Mouse (Mus musculus) cerebellum, adult 11-12 months (tissue): Measurements from ENCODE around the gene Ssr3.

Experiments used
- DNase-seq: peaks from one replicate; pipeline ENCODE4 v3.0.0; 2022

The Ssr3 gene

DNA sequence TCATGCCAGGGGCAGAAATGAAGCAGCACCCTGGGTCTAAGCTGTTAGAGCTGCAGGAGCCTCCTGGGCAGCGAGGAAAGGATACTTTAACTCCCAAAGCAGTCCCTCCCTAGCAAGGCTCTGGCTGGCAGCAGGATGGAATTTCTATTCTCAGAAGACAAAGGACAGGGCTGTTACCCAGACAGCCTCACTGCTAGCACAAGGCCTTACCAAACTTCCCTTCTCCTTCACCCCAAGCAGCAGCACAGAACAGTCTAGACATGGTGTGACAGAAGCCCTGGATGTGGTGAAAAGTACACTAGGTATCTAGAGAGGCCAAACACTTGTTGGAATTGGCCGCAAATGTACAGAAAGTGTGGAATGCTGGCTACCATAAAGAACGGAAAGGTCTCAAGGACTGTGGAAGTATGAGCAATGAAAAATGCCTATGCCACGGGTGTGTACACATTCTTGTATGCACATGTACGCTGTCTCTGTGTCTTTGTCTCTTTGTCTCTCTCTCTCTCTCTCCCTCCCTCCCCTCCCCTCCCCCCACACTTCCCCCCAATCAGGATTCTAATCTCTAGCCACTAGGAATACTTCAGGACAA is 18.7 kb downstream of the Ssr3 start:
- no peak for DNase-seq

DNA sequence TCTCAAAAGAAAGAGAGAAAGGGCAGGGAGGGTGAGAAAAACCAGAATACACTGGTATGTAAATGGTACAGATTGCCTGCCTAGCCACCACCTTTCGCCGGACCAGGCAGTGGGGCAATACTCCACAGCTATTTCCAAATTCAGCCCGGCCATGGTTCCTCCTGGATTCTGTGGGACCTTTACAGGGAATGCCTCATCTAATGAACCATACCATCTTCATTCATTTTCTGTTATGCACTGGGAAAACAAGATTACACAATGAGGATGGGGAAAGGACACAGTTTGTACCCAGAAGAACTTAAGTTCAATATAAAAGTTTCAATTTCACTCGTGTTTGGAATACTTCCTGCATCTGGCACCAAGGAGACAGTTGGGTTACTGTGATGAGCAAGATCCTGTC is 19.9 kb downstream of the Ssr3 start:
- no peak for DNase-seq

DNA sequence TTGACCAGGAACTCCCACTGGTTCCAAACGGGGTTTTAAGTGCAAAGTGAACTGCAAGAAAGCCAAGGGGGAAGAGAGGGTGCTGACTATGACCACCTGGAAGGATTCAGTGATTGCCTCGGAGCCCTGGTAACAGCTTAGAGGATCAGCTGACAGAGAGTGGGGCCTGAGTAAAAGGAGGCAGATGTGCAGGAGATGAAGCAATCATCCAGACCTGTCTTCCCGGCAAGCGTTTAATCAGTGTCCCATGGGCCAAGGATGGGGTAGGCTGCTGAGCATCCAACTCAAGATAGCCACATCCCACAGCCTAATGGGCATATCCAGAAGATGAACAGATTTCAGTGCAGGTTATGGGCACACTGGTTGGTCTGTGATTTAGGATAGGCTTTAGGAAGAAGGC is 24.5 kb downstream of the Ssr3 start:
- no peak for DNase-seq

DNA sequence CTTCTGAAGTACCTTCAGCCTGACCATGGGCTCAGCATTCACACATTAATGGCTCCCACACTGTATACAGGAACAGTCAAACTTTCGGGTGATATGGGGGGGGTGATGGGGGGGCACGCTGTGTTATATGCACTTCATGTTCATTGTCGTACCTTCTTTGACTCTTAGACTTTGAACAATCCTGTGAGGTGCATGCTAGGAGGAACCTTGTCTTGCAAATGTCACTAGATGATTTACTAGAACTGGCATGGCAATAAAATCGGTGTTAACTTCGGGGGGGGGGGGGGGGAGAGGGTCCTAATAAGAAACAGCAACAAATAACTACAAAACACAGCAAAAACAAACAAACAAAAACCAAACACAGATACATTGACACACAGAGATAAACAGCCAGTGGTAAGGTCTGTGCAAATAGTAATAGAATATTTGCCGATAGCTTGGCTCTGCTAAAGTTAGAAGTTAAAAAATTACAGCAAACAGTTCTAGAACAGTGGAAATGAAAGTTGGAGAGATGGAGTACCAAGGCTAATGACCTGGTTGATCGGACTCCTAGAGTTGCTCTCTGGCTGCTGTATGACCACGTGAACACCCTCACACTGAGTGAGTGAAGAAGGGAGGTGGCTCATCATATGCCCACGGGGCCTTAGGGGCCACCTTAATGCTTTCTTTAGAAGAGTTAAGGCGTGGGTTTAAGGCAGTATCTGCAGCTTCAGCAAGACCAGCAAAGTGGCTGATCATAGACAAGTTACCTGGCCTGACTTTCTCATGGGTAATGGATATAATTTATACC is 26.3 kb downstream of the Ssr3 start:
- no peak for DNase-seq

DNA sequence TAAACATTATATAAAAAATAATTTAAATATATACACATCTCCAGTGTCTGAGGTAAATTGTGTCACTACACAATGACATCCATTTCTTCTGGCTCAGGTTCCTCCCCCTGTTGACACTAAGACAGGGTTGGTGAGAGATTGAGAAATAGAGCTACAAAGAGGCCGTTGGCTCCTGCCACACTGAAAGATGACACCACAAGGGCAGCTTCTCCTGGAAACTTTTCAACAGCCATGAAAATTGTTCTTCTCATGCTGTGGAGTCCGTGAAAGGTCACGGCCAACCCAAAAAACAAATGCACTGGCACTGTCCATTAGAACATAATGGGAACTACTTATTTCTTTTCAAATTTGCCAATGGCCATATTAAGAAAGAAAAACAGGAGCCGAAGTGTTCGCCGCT is 27.2 kb downstream of the Ssr3 start:
- DNase-seq = no peak

DNA sequence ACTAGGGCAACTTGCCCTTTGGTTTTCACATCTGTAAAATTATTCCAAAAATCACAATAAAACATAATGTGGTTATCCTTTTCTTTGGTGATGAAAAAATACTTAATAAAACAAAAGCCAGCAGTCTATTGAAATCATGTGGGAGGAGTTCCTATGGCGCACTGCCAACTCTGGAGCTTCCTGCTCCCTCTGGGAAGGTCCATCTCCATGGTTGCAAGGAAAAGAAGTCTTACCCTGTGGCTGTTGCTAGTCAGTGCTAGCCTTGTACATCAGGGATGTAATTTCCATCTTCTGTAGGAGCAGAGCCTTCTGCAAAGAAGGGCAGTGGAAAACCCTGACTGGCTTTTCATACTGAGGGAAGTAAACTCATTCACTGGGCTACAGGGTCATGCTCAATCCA is 29.0 kb downstream of the Ssr3 start:
- no peak for DNase-seq

DNA sequence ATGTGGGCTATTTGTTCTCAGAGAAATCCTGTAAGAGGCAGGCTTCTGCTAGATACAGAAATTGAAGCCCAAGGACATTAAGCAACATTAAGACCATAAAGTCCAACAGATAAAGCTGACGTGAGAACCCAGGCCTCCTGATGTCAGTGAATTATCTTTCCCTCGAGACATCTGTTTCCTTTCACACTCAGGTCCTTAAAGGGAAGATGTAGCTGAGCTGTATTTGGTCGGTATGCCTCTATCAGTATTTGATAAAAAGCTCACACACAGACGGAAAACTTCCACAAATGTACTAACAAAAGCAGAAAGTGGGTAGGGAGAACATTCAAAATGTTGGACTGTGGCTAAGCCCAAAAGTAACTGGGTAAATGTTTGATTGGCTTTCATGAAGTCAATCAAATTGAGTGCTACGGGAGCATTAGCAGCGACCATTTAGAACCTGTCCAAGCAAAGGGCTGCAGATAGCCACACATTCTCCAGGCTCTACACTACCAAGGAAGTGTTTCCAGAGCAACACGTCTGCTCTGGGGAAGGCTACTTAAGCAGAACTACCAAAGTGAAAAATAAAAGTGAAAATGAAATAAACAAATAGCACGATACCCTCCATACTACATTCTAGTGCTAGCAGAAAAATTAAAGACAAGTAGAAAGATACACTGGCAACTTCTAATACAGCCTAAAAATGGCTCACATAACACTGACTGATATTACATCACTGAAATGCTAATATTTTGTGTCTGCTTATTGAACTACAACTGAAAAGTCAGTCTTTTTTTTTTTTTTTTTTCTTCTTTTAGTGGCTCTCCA is 32.1 kb downstream of the Ssr3 start:
- DNase-seq = no peak

DNA sequence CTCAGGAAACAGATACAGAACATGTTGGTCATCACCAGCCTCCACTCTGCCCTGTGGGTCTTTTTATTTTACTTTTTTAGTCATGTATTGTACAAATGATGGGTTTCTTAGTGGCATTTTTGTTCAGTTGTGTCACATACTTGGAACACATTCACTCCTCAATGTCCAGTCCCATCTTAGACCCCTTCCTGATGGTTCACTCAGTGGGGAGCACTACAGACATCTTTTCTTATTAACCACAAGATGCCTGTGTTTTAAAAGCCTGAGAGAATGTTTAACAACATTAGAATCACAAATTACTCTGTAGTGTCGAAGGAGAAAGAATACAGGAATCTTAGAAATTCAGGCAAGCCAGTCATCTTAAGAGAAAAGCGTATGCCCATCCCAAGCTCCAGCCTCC is 33.6 kb downstream of the Ssr3 start:
- no peak for DNase-seq

DNA sequence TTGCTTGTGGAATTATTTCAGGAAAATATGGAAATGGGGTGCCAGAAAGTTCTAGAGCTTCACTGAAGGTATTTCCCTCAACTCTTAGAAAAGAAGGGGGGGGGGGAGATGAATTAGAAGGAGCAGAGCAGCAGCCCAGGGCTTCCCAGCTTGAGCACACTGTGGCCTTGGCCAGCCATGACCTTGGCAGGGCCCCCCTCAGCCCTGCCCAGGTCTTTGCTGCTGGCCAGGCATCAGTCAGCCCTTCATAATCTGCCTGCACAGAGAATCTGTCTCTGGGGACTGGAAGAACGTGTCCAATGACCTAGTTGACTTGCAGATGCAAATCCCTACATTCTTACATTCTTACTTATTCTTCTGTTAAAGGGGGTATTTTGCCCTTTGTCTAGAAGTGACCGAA is 34.1 kb downstream of the Ssr3 start:
- no peak for DNase-seq

DNA sequence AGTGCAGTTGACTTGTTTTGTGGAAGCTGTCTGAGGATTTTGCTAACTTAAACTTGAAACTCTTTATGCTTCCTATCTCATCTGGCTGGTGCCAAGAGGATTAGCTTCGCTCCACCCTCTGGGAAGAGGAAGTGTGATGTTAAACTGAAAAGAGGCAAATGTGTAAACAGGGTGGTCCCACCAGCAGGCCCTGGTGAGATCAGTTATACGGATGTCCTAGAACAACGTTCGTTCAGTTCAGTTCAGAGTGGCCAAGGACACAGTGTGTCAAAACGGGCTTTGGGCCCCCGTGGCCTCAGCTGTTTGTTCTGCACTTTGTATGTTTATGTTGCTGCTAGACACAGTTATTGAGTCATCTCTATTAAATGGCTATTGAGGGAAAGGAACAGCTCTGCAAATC is 36.9 kb downstream of the Ssr3 start:
- no peak for DNase-seq

DNA sequence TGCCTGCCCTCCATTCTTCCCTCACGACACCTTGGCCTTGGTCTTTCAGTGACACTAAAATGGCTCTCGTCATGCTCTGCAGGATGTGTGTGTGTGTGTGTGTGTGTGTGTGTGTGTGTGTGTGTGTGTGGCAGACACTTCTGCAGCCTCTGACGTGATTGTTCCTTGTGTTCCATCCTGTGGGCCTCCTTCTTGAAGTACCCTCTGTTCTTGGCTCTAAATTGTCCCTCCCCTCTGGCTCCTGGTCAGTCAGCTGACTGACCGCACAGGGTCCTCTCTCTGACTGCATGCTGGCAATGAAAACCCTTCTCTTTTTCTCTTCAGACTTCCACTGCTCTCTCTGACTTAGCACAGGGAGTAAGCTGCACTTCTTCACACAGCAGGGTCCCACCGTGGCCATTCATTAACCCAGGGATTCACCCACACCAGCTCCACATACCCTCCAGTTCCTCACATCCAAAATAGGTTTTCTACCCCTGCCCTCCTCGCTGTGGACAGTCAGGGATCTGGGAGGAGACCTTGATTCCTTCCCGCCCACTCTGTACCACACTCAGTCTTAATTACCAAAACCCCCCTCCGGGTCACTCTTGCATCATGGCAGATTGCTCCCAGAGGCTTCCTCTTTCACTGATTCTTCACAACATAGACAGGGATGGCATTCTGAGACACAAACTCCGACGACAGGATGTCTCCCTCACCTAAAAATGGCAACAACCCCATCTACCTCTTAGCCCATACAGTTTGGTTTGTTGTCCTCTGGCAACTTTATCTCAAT is 39.0 kb downstream of the Ssr3 start:
- DNase-seq = no peak

DNA sequence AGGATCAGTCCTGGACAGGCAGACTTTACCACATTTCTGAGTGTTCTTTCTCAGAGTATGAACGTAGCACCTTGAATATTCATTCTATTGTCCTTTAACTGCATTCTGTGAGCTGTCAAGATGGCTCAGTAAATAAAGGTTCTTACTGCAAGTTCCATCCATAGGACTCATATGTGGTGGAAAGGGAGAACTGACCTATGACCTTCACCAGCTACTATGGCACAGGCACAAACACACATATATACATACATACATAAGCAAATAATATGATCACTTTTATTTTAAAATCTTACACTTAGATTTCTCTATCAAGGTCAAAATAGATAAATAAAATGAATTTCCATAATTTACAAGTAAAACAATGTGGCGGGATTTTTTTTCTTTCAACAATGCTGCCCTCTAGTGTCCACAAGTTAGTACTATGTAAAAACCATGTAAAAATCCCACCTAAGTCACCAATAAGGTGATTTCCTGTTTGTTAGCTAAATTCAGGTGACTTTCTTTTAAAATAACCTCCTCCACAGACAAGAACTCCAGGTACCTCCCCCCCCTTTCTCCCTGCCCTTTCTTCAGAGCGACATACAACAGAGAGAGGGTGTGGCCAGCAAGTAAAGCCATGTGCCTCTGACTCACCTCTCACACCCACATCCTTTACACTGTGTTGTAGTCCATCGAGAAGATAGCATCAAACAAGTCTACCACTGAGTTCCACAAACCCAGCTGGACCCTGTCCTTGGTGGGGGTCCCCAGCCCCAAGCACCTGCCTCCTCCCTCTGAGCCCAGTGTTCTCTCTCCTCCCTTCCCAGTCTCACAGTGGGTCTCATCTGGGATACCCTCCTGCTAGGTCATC is 39.9 kb downstream of the Ssr3 start:
- DNase-seq = no peak

DNA sequence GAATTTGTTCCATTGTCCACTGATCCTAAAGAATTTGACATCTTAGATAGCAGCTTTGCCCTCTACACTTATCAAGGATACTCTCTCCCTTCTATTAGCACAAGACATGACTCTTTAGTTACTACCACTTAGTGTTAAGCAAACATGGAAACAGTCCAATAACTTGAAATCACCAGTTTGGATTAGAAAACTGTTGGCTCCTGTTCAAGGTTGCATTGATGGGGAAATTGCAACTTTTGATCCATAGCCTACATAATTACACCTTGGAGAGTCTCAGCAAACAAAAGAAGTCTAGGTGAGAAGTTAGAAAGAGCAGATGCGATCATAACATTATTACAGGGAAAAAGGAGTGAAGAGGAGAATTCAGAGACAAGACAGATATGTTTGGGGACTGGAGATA is 46.2 kb downstream of the Ssr3 start:
- no peak for DNase-seq

DNA sequence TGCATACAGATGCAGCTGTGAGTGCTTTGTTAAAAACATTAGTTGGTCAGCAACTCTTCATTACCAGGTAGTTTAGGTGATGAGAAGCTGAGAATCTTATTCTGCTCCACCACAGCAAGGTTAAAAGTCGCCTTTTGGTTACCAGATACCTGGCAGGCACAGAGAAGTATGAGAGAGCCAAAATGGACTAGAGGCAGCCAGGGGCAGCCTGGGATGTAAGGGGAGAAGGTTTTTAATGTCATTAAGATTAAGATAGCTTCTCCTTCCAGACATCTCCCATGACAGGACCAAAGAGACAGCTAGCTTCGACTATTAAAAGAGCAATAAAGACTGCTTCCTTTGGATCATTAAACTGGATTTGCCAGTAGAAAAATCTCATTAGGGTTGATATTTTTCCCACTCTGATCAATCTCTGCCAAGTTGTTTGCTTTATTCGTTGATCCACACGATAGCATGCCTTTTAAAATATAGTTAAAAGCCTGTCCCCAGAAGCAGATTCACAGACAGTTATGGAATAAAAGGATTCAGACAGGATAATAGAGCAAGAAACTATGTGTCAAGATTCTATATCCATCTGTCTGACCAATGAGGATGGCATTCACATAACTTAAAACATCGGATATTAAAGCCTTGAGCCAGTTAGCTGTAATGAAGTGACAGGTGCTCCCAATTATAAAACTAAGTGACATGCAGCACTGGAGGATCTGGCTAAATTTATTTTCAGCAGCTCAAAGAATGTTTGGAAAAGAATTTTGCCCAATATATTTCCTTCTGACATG is 52.1 kb downstream of the Ssr3 start:
- no peak for DNase-seq

DNA sequence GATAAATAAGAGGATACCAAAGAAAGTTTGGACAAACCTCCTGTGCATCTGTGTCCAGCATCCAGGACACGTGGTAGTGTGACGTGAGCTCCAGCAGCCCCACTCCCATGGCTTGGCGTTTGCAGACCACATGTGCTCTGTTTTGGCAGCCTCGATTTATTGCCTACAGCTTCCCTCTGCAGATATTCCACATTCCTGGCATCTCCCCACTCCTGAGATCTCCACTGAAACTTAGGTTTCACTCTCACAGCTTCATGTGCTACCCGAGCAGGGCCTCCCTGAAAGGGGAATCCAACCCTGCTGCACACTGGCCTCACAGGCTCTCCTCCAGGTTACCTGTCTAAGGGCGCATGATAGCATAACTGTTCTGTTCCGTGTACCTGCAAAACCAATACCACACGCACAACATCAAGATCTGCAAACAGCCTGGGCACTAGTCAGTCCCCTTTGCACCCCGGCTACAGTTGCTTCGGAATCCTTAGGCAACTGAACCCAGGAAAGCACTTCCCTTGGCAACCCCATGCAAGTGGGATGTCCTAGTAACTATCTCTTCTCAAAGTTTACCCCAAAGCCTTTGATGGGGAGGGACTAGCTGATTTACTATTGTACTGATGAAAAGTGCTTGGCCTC is 54.5 kb downstream of the Ssr3 start:
- DNase-seq = no peak
